Mouse (Mus musculus): Measurements from ENCODE around the gene Gm21905. TPM values are rescaled to one million over a fixed set of nuclear protein-coding genes. Genes with fewer than 3 reads are reported as not detected.

The Gm21905 gene
- polyA plus RNA-seq (2016; fragmentation: Nextera tagmentation; extraction: Ambion mirVana): not detected in 2 replicates

GRCm38 (mm10) chr5:67946321-67946720 lies at the start of gene Gm21905:
Gm21905 (minus strand) TSS chr5:67946421.
- H3K4me3 ChIP-seq: no peak within 1 kb of the TSS
- H3K27ac ChIP-seq: no peak within 1 kb of the TSS
- WGBS: 85% methylated on average over 5 of the region's 5 CpGs

GRCm38 (mm10) chr5:67990426-67990825 lies 44.2 kb upstream of the Gm21905 start:
- H3K27me3 ChIP-seq (ENCODE audit: low read depth, poor library complexity, severe bottlenecking): no peaks in the 10 kb centered on the region
- DNase-seq (ENCODE audit: low spot score): no peak
- H3K9me3 ChIP-seq (replicated peaks): no peaks in the 10 kb centered on the region
- H3K4me3 ChIP-seq: no peak overlapping the region
- no peaks in the 10 kb centered on the region for H3K36me3 ChIP-seq
- H3K4me1 ChIP-seq: no peaks in the 10 kb centered on the region
- H3K27ac ChIP-seq: no peak overlapping the region

More at GRCm38 (mm10) chr5:67946321-67946720, at the start of gene Gm21905:
- no peaks in the 10 kb centered on the region for H3K9me3 ChIP-seq (replicated peaks)
- DNase-seq (ENCODE audit: low spot score): no peak
- no peaks in the 10 kb centered on the region for H3K36me3 ChIP-seq
- H3K4me1 ChIP-seq: no peaks in the 10 kb centered on the region
- no peaks in the 10 kb centered on the region for H3K27me3 ChIP-seq (ENCODE audit: low read depth, poor library complexity, severe bottlenecking)

GRCm38 (mm10) chr5:67981946-67982526 lies 35.8 kb upstream of the Gm21905 start:
- Histone ChIP-seq H3K36me3 (no peaks in the 10 kb centered on the region), H3K27ac (no peak overlapping the region), H3K4me1 (no peaks in the 10 kb centered on the region), H3K4me3 (no peak overlapping the region), H3K9me3 (replicated peaks) (no peaks in the 10 kb centered on the region), H3K27me3 (ENCODE audit: low read depth, poor library complexity, severe bottlenecking) (no peaks in the 10 kb centered on the region)
- WGBS: 73% methylated on average over 3 of the region's 3 CpGs
- DNase-seq (ENCODE audit: low spot score): no peak

GRCm38 (mm10) chr5:67969536-67969935 lies 23.3 kb upstream of the Gm21905 start:
- H3K27me3 ChIP-seq (ENCODE audit: low read depth, poor library complexity, severe bottlenecking): no peaks in the 10 kb centered on the region
- no peaks in the 10 kb centered on the region for H3K4me1 ChIP-seq
- H3K9me3 ChIP-seq (replicated peaks): no peaks in the 10 kb centered on the region
- H3K36me3 ChIP-seq: no peaks in the 10 kb centered on the region
- H3K4me3 ChIP-seq: no peak overlapping the region
- WGBS: 85% methylated on average over 7 of the region's 7 CpGs
- no peak for DNase-seq (ENCODE audit: low spot score)
- no peak overlapping the region for H3K27ac ChIP-seq

GRCm38 (mm10) chr5:67961708-67962629 lies 15.7 kb upstream of the Gm21905 start:
- H3K27me3 ChIP-seq (ENCODE audit: low read depth, poor library complexity, severe bottlenecking): no peaks in the 10 kb centered on the region
- H3K4me1 ChIP-seq: no peaks in the 10 kb centered on the region
- no peak overlapping the region for H3K4me3 ChIP-seq
- no peaks in the 10 kb centered on the region for H3K9me3 ChIP-seq (replicated peaks)
- H3K27ac ChIP-seq: no peak overlapping the region
- 89% methylated on average over 7 of the region's 7 CpGs for WGBS
- DNase-seq (ENCODE audit: low spot score): no peak
- no peaks in the 10 kb centered on the region for H3K36me3 ChIP-seq

- H3K4me3 ChIP-seq: no peak overlapping the region
- no peak for DNase-seq (ENCODE audit: low spot score)
- H3K36me3 ChIP-seq: no peaks in the 10 kb centered on the region
- H3K27ac ChIP-seq: no peak overlapping the region
- H3K27me3 ChIP-seq (ENCODE audit: low read depth, poor library complexity, severe bottlenecking): no peaks in the 10 kb centered on the region
- WGBS: 84% methylated on average over 7 of the region's 7 CpGs
- H3K9me3 ChIP-seq (replicated peaks): no peaks in the 10 kb centered on the region
- H3K4me1 ChIP-seq: no peaks in the 10 kb centered on the region
Observed at GRCm38 (mm10) chr5:67955486-67955885, 9.3 kb upstream of the Gm21905 start.

- Histone ChIP-seq H3K36me3 (no peaks in the 10 kb centered on the region), H3K4me1 (no peaks in the 10 kb centered on the region), H3K9me3 (replicated peaks) (no peaks in the 10 kb centered on the region), H3K4me3 (no peak overlapping the region), H3K27ac (no peak overlapping the region), H3K27me3 (ENCODE audit: low read depth, poor library complexity, severe bottlenecking) (no peaks in the 10 kb centered on the region)
- WGBS: 83% methylated on average over 4 of the region's 4 CpGs
- no peak for DNase-seq (ENCODE audit: low spot score)
Observed at GRCm38 (mm10) chr5:67954097-67954496, 7.9 kb upstream of the Gm21905 start.

GRCm38 (mm10) chr5:67948074-67948473 lies 1.9 kb upstream of the Gm21905 start:
- Histone ChIP-seq H3K9me3 (replicated peaks) (no peaks in the 10 kb centered on the region), H3K36me3 (no peaks in the 10 kb centered on the region), H3K4me3 (no peak overlapping the region), H3K27ac (no peak overlapping the region), H3K27me3 (ENCODE audit: low read depth, poor library complexity, severe bottlenecking) (no peaks in the 10 kb centered on the region), H3K4me1 (no peaks in the 10 kb centered on the region)
- DNase-seq (ENCODE audit: low spot score): no peak
- WGBS: 92% methylated on average over 5 of the region's 5 CpGs

- Histone ChIP-seq H3K27ac (no peak overlapping the region), H3K36me3 (no peaks in the 10 kb centered on the region), H3K27me3 (ENCODE audit: low read depth, poor library complexity, severe bottlenecking) (no peaks in the 10 kb centered on the region), H3K4me1 (no peaks in the 10 kb centered on the region), H3K9me3 (replicated peaks) (no peaks in the 10 kb centered on the region), H3K4me3 (no peak overlapping the region)
- DNase-seq (ENCODE audit: low spot score): no peak
Observed at GRCm38 (mm10) chr5:67947006-67947405, 785 bp upstream of the Gm21905 start.

- WGBS: 92% methylated on average over 1 of the region's 1 CpGs
- Histone ChIP-seq H3K36me3 (no peaks in the 10 kb centered on the region), H3K4me3 (no peak overlapping the region), H3K4me1 (no peaks in the 10 kb centered on the region), H3K9me3 (replicated peaks) (no peaks in the 10 kb centered on the region), H3K27me3 (ENCODE audit: low read depth, poor library complexity, severe bottlenecking) (no peaks in the 10 kb centered on the region), H3K27ac (no peak overlapping the region)
- DNase-seq (ENCODE audit: low spot score): no peak
Observed at GRCm38 (mm10) chr5:67944074-67944785, 2.0 kb downstream of the Gm21905 start.

- no peak for DNase-seq (ENCODE audit: low spot score)
- 67% methylated on average over 2 of the region's 2 CpGs for WGBS
- no peak overlapping the region for H3K27ac ChIP-seq
- H3K4me1 ChIP-seq: no peaks in the 10 kb centered on the region
- no peaks in the 10 kb centered on the region for H3K36me3 ChIP-seq
- H3K9me3 ChIP-seq (replicated peaks): no peaks in the 10 kb centered on the region
- no peak overlapping the region for H3K4me3 ChIP-seq
- no peaks in the 10 kb centered on the region for H3K27me3 ChIP-seq (ENCODE audit: low read depth, poor library complexity, severe bottlenecking)
Observed at GRCm38 (mm10) chr5:67943199-67943598, 3.0 kb downstream of the Gm21905 start.

GRCm38 (mm10) chr5:67941369-67941768 lies 4.9 kb downstream of the Gm21905 start, which contains the start of gene Gm5108:
Gm5108 (plus strand) TSS chr5:67941669.
- Histone ChIP-seq H3K36me3 (no peaks in the 10 kb centered on the region), H3K9me3 (replicated peaks) (no peaks in the 10 kb centered on the region), H3K27me3 (ENCODE audit: low read depth, poor library complexity, severe bottlenecking) (no peaks in the 10 kb centered on the region), H3K27ac (no peak within 1 kb of the TSS), H3K4me1 (no peaks in the 10 kb centered on the region), H3K4me3 (no peak within 1 kb of the TSS)
- DNase-seq (ENCODE audit: low spot score): no peak
- WGBS: 83% methylated on average over 2 of the region's 2 CpGs

GRCm38 (mm10) chr5:67931623-67932022 lies 14.6 kb downstream of the Gm21905 start:
- no peak overlapping the region for H3K27ac ChIP-seq
- H3K27me3 ChIP-seq (ENCODE audit: low read depth, poor library complexity, severe bottlenecking): no peaks in the 10 kb centered on the region
- H3K4me3 ChIP-seq: no peak overlapping the region
- 41% methylated on average over 2 of the region's 2 CpGs for WGBS
- DNase-seq (ENCODE audit: low spot score): no peak
- no peaks in the 10 kb centered on the region for H3K4me1 ChIP-seq
- H3K9me3 ChIP-seq (replicated peaks): no peaks in the 10 kb centered on the region
- no peaks in the 10 kb centered on the region for H3K36me3 ChIP-seq

Measured in limb, embryonic 10.5 days (tissue).